Mouse (Mus musculus) left cerebral cortex, adult 2 months (tissue): ENCODE measurements around the gene Ptbp1. TPM values are rescaled to one million over a fixed set of nuclear protein-coding genes. Genes with fewer than 3 reads are reported as not detected.

Source experiments
- DNase-seq, 2 experiments: peaks; one replicate each; pipeline ENCODE4 v3.0.0; 2021 to 2022; ENCODE audit warnings: low spot score in 2 of 2, mixed read lengths in 1 of 2; ENCODE audit errors: extremely low spot score in 1 of 2
- H3K27ac ChIP-seq: fragments of 200-600 bp; 2 replicates; pipeline ENCODE4 v1.8.1; 2022
- H3K4me3 ChIP-seq: fragments of 200-600 bp; 2 replicates; pipeline ENCODE4 v1.8.1; 2022
- CTCF ChIP-seq: fragments of 200-600 bp; IDR thresholded peaks from 2 replicates; pipeline ENCODE4 v1.8.1; 2022; ENCODE audit warnings: antibody characterized with exemption, mild to moderate bottlenecking, moderate library complexity
- intact Hi-C: fragments of 180-260 bp; cut with DNase I; formaldehyde crosslinking; loops from one replicate; pipeline ENCODE4 v1.15.1; 2025
- microRNA-seq, 2 experiments: library from miRNA; unstranded; fragments of <30 nt; microRNA quantifications; one replicate each; pipeline ENCODE4 v1.2.0; 2021
- total RNA-seq, 2 experiments: library from RNA; stranded (reverse); gene quantifications; 2 replicates each; pipeline ENCODE4 v1.2.3; 2021

Ptbp1 gene
- total RNA-seq, 2 experiments from 2014 or later = 55.5 to 61.7 TPM

DNA sequence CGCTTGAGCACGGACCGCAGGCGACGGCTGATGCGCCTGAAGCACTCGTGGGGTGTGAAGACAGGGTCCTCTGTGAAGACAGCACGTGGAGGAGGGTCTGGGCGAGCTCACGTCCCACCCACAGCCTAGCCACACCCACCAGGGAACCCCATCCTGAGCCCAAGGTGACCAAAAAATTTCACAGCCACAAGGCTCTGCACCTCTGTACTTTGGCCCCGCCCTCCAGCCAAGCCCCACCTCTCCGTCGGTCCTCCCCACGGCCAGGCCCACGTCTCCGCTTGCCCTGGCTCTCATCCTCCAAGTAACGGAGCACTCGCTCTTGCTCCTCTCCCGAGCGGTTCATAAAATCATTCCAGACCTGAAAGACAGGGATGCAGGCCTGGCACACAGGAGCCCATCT, 58.2 kb downstream of the Ptbp1 start:
- H3K4me3 ChIP-seq = no peak overlapping the region
- intact Hi-C loops = no loop called here
- H3K27ac ChIP-seq = no peak overlapping the region
- DNase-seq = no peak
- no peak for TF ChIP-seq CTCF

Small RNAs within 50 kb of the gene (microRNA-seq; reads per million reads assigned to microRNA genes)
- gene Mir6910 = 0 reads per million in 2 experiments

Other genes starting within 250 kb of the Ptbp1 start
- 10 to 100 TPM; 16.8 to 17.1 TPM for gene C2cd4c, start 240.4 kb upstream of the Ptbp1 start, total RNA-seq
- gene Shc2, start 216.5 kb upstream of the Ptbp1 start, total RNA-seq = 10 to 100 TPM; 47.8 to 48.1 TPM
- under 1 TPM in 1 of 2 experiments, not detected in 1; 0.27 TPM for gene Odf3l2, start 208.7 kb upstream of the Ptbp1 start, total RNA-seq
- not detected for gene Madcam1, start 189.9 kb upstream of the Ptbp1 start, total RNA-seq
- 10 to 100 TPM; 79.3 to 80.6 TPM for gene Tpgs1, start 185.1 kb upstream of the Ptbp1 start, total RNA-seq
- 10 to 100 TPM; 80.7 to 84.8 TPM for gene Cdc34, start 172.2 kb upstream of the Ptbp1 start, total RNA-seq
- 1 to 10 TPM; 2.1 to 4.0 TPM for gene Gzmm, start 165.4 kb upstream of the Ptbp1 start, total RNA-seq
- gene Bsg, start 149.9 kb upstream of the Ptbp1 start, total RNA-seq = 100 to 1,000 TPM; 539 to 573 TPM
- 100 to 1,000 TPM; 129 to 142 TPM for gene Hcn2, start 137.8 kb upstream of the Ptbp1 start, total RNA-seq
- gene Polrmt, start 107.8 kb upstream of the Ptbp1 start, total RNA-seq = 10 to 100 TPM; 45.1 to 51.6 TPM
- 1 to 10 TPM; 4.5 to 4.8 TPM for gene Fgf22, start 99.4 kb upstream of the Ptbp1 start, total RNA-seq
- 10 to 100 TPM; 93.3 to 97.5 TPM for gene Rnf126, start 87.5 kb upstream of the Ptbp1 start, total RNA-seq
- gene Fstl3, start 77.2 kb upstream of the Ptbp1 start, total RNA-seq = 1 to 10 TPM; 2.5 to 2.6 TPM
- under 1 TPM; 0.58 to 0.75 TPM for gene Prss57, start 63.5 kb upstream of the Ptbp1 start, total RNA-seq
- 100 to 1,000 TPM; 293 to 312 TPM for gene Palm, start 60.9 kb upstream of the Ptbp1 start, total RNA-seq
- gene Misp, start 33.4 kb upstream of the Ptbp1 start, total RNA-seq = under 1 TPM; 0.59 to 0.89 TPM
- 1 to 10 TPM; 1.7 to 2.6 TPM for gene Prtn3, start 20.0 kb downstream of the Ptbp1 start, total RNA-seq
- 10 to 100 TPM; 51.8 to 63.0 TPM for gene Plppr3, start 20.2 kb downstream of the Ptbp1 start, total RNA-seq
- gene Elane, start 31.8 kb downstream of the Ptbp1 start, total RNA-seq = not detected
- gene Cfd, start 36.4 kb downstream of the Ptbp1 start, total RNA-seq = not detected
- gene Med16, start 54.5 kb downstream of the Ptbp1 start, total RNA-seq = 10 to 100 TPM; 55.3 to 55.5 TPM
- gene Gm26602, start 56.4 kb downstream of the Ptbp1 start, total RNA-seq = not detected
- gene Kiss1r, start 62.5 kb downstream of the Ptbp1 start, total RNA-seq = 1 to 10 TPM; 6.6 to 9.1 TPM
- 100 to 1,000 TPM; 318 to 346 TPM for gene R3hdm4, start 66.8 kb downstream of the Ptbp1 start, total RNA-seq
- gene Arid3a, start 72.6 kb downstream of the Ptbp1 start, total RNA-seq = 1 to 10 TPM; 5.7 to 10.0 TPM
- gene Wdr18, start 105.7 kb downstream of the Ptbp1 start, total RNA-seq = 10 to 100 TPM; 45.4 to 49.4 TPM
- under 1 TPM; 0.14 to 0.20 TPM for gene Grin3b, start 116.3 kb downstream of the Ptbp1 start, total RNA-seq
- 100 to 1,000 TPM; 122 to 126 TPM for gene Tmem259, start 129.9 kb downstream of the Ptbp1 start, total RNA-seq
- gene Cnn2, start 134.2 kb downstream of the Ptbp1 start, total RNA-seq = 1 to 10 TPM; 5.6 to 8.0 TPM
- gene Abca7, start 142.1 kb downstream of the Ptbp1 start, total RNA-seq = 10 to 100 TPM; 13.5 to 13.8 TPM
- gene Arhgap45, start 162.2 kb downstream of the Ptbp1 start, total RNA-seq = 1 to 10 TPM; 3.5 TPM
- 10 to 100 TPM; 73.0 to 76.0 TPM for gene Polr2e, start 185.4 kb downstream of the Ptbp1 start, total RNA-seq
- 100 to 1,000 TPM; 494 to 526 TPM for gene Gpx4, start 192.7 kb downstream of the Ptbp1 start, total RNA-seq